Mouse (Mus musculus) neural tube, embryonic 14.5 days (tissue): ENCODE results near the gene Gm43517. TPM values are rescaled to one million over a fixed set of nuclear protein-coding genes. Genes with fewer than 3 reads are reported as not detected.

Source experiments
- ATAC-seq: fragments of 200-750 bp; cut with Nextera tagmentation; 2 replicates; pipeline ENCODE4 v1.8.0; 2017; ENCODE audit warnings: low read depth, mild to moderate bottlenecking, moderate TSS enrichment, moderate library complexity
- H3K27ac ChIP-seq: fragments of 300-500 bp; sonication (generic); 2 replicates; pipeline ENCODE4 v1.5.1; 2014; ENCODE audit warnings: low read depth, mild to moderate bottlenecking, control low read depth, low read length, moderate library complexity, mixed read lengths
- H3K27me3 ChIP-seq: fragments of 300-500 bp; sonication (generic); 2 replicates; pipeline ENCODE4 v1.6.1; 2014; ENCODE audit warnings: low read length; ENCODE audit not compliant: control insufficient read depth, insufficient read depth
- H3K36me3 ChIP-seq: fragments of 300-500 bp; sonication (generic); 2 replicates; pipeline ENCODE4 v1.6.1; 2014; ENCODE audit warnings: low read length, mixed read lengths; ENCODE audit not compliant: control insufficient read depth, insufficient read depth
- H3K4me1 ChIP-seq: fragments of 300-500 bp; sonication (generic); 2 replicates; pipeline ENCODE4 v1.6.1; 2014; ENCODE audit warnings: low read length; ENCODE audit not compliant: control insufficient read depth, insufficient read depth
- H3K4me2 ChIP-seq: fragments of 300-500 bp; sonication (generic); 2 replicates; pipeline ENCODE4 v1.6.1; 2014; ENCODE audit warnings: mild to moderate bottlenecking, low read depth, low read length, control low read depth
- H3K4me3 ChIP-seq: fragments of 300-500 bp; sonication (generic); 2 replicates; pipeline ENCODE4 v1.5.1; 2014; ENCODE audit warnings: low read depth, low read length, control low read depth, mixed read lengths
- H3K9ac ChIP-seq: fragments of 300-500 bp; sonication (generic); replicated peaks from 2 replicates; pipeline ENCODE4 v1.6.1; 2014; ENCODE audit warnings: low read depth, mild to moderate bottlenecking, control low read depth, low read length, mixed read lengths
- H3K9me3 ChIP-seq: fragments of 300-500 bp; sonication (generic); 2 replicates; pipeline ENCODE4 v1.6.1; 2016; ENCODE audit warnings: low read length; ENCODE audit not compliant: control insufficient read depth
- WGBS: fragments of 180-500 bp; shearing (Covaris S2); extraction: QIAGEN DNeasy Blood & Tissue Kit; methylation state at CpG from one replicate; pipeline ENCODE4 v1.1.7; 2014; 5-methylcytosine and 5-hydroxymethylcytosine counted together
- polyA plus RNA-seq: library from polyadenylated mRNA; unstranded; fragments of >200 nt; fragmentation: Nextera tagmentation; extraction: Ambion mirVana; gene quantifications from 2 replicates; pipeline ENCODE4 v1.2.1, GENCODE M21; 2014

The Gm43517 gene
- not detected in 2 replicates for polyA plus RNA-seq

DNA sequence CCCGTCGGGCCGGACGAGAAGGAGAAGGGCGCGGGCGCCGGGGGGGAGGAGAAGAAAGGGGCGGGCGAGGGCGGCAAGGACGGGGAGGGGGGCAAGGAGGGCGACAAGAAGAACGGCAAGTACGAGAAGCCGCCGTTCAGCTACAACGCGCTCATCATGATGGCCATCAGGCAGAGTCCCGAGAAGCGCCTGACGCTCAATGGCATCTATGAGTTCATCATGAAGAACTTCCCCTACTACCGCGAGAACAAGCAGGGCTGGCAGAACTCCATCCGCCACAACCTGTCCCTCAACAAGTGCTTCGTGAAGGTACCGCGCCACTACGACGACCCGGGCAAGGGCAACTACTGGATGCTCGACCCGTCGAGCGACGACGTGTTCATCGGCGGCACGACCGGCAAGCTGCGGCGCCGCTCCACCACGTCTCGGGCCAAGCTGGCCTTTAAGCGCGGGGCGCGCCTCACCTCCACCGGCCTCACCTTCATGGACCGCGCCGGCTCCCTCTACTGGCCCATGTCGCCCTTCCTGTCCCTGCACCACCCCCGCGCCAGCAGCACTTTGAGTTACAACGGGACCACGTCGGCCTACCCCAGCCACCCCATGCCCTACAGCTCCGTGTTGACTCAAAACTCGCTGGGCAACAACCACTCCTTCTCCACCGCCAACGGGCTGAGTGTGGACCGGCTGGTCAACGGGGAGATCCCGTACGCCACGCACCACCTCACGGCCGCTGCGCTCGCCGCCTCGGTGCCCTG, at the start of gene Gm43517:
TSS of gene Gm43517 (plus strand) at position 299 of the 755 bp plus-strand sequence.
- Histone ChIP-seq H3K4me2 (no peak within 1 kb of the TSS; the same call in 1 of the 2 replicates), H3K9me3 (no peaks in the 10 kb centered on the region), H3K4me3 (no peak within 1 kb of the TSS), H3K9ac (no peak within 1 kb of the TSS), H3K4me1 (no peaks in the 10 kb centered on the region), H3K27me3 (peaks cover 63% of the 10 kb centered on the region), H3K27ac (no peak within 1 kb of the TSS), H3K36me3 (no peaks in the 10 kb centered on the region)
- WGBS: under 1% methylated on average over 66 of the region's 75 CpGs
- ATAC-seq: peak; percentile 45

DNA sequence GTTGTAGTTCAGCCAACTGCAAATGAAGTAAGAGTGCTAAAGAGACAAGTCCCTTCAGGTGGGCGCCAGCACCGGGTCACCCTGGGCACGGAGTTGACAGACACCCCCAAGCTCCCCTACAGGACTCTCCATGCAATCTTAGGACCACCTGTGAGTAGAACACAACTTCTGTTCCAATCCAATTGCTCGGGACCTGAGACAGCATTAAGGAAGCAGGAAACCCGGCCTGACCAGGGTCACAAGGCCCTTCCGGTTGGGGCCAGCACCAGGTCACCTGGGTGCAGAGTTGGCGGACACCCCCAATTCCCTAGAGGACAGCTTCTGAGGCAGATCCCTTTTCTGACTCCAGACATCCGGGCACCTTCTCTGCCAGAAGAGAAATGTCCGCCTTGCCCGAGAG, 35.3 kb upstream of the Gm43517 start:
- 93% methylated on average over 10 of the region's 10 CpGs for WGBS
- ATAC-seq: no peak
- Histone ChIP-seq H3K27me3 (no peaks in the 10 kb centered on the region), H3K27ac (no peak overlapping the region), H3K4me1 (no peaks in the 10 kb centered on the region), H3K9ac (no peak overlapping the region), H3K36me3 (no peaks in the 10 kb centered on the region), H3K9me3 (no peaks in the 10 kb centered on the region), H3K4me3 (no peak overlapping the region), H3K4me2 (no peak overlapping the region)

DNA sequence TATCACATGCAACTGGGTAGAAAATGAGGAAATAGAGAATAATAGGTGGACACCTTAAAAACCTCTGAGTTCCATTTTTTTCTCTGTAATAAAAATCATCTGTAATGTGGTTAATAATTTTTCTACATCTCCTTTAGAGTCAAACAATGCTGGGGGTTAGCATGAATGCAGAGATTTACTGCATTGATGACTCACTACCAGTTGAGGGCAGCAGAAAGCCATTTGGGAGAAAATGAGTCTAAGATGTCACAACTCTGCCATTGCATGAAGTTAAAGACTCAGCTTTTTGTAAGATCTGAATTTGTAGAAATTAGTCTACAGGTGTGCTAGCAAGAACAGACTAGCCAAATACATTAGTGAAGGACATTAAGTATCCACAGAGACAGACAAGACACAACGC, 16.0 kb upstream of the Gm43517 start:
- Histone ChIP-seq H3K4me2 (no peak overlapping the region), H3K9me3 (no peaks in the 10 kb centered on the region), H3K27me3 (peaks cover 24% of the 10 kb centered on the region), H3K9ac (no peak overlapping the region), H3K36me3 (no peaks in the 10 kb centered on the region), H3K4me3 (no peak overlapping the region), H3K4me1 (no peaks in the 10 kb centered on the region), H3K27ac (no peak overlapping the region)
- no peak for ATAC-seq
- WGBS: 62% methylated on average over 1 of the region's 1 CpGs

DNA sequence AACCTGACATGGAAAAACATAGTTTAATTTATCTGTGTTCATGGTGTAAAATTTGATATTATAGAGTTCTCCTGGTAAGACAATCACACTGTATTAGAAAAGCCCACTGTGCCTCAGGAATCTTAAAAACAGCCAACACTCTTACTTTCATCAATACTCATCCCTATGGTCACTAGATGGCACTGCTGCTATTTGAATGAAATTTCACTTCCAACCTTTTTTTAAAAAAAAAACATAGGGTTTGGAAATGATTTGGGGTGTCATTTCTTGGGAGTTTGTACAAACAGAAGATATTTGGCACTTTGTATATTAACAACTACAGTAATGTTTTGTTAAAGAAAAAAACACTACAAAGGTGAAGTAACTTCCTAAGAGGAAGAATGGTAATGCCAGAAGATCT, 12.8 kb upstream of the Gm43517 start:
- Histone ChIP-seq H3K27ac (no peak overlapping the region), H3K4me3 (no peak overlapping the region), H3K27me3 (peaks cover 37% of the 10 kb centered on the region), H3K36me3 (no peaks in the 10 kb centered on the region), H3K9me3 (no peaks in the 10 kb centered on the region), H3K9ac (no peak overlapping the region), H3K4me1 (no peaks in the 10 kb centered on the region), H3K4me2 (no peak overlapping the region)
- ATAC-seq: no peak

DNA sequence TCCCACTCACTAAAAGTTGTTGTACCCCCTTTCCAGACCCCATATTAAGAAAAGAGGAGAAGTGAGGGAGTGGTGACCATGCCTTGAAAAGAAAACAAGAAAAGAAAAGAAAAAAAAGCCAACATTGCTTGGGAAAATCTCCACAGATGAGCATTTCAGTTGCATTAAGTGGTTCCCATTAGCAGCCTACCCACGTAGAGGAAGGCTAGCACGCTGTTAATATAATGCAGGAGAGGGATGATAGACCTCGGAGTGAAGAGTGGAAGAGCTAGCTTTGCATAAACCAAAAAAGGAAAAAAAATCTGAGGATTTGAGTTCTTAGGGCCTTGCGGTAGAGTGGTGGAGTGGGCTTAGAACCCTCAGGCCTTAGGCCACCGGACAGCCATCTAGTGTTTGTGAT, 11.8 kb upstream of the Gm43517 start:
- Histone ChIP-seq H3K27me3 (peaks cover 43% of the 10 kb centered on the region), H3K4me3 (no peak overlapping the region)
- no peak for ATAC-seq

DNA sequence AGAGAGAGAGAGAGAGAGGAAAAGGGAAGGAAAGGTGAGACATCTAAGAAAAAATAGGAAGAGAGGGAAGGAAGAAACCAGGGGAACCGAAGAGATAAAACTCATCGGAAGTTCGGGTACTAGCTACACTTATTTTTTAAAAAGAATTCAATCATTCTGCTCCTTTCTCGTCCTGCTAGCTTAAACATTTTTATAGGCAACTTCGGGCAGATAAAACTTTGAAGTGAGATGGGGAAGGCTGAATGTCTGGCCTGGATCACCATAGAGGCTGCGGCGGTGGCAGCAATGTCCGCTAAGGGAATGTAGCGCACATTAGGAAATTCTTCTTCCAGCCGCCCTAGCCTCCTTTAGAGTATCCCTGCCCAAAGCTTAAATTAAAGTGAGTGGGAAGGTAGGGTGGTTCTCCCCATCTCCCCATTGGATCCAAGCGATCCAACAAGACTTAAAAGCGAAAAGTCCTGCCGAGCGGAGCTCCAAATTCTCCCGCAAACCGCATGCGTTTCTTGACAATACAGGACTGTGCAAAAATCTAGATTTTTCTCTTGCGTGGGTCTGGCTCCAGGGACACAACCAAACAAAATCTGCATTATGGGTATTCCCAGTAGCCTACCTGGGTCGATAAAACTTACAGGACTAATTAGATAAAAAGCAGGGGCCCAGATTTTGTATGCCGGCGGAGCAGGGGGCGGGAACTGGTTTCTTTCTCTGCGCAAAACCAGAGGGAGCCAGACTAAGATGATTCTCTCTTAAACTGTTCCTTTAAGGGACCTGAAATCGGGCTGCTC, 11.0 kb upstream of the Gm43517 start:
- Histone ChIP-seq H3K9ac (no peak overlapping the region), H3K9me3 (no peaks in the 10 kb centered on the region), H3K4me1 (no peaks in the 10 kb centered on the region), H3K27ac (no peak overlapping the region), H3K27me3 (peaks cover 52% of the 10 kb centered on the region), H3K4me3 (0 out of 2 replicates have a peak overlapping the region, but pooled peaks have one; percentile 7), H3K4me2 (0 out of 2 replicates have a peak overlapping the region, but pooled peaks have one; percentile 11), H3K36me3 (no peaks in the 10 kb centered on the region)
- ATAC-seq: 0 out of 2 replicates have a peak, but pooled peaks have one; percentile 13
- WGBS: under 1% methylated on average over 24 of the region's 24 CpGs

More for the DNA sequence above, 11.8 kb upstream of the Gm43517 start:
- Histone ChIP-seq H3K4me2 (no peak overlapping the region), H3K9me3 (no peaks in the 10 kb centered on the region), H3K4me1 (no peaks in the 10 kb centered on the region), H3K36me3 (no peaks in the 10 kb centered on the region), H3K9ac (no peak overlapping the region), H3K27ac (no peak overlapping the region)
- 4% methylated on average over 5 of the region's 5 CpGs for WGBS

DNA sequence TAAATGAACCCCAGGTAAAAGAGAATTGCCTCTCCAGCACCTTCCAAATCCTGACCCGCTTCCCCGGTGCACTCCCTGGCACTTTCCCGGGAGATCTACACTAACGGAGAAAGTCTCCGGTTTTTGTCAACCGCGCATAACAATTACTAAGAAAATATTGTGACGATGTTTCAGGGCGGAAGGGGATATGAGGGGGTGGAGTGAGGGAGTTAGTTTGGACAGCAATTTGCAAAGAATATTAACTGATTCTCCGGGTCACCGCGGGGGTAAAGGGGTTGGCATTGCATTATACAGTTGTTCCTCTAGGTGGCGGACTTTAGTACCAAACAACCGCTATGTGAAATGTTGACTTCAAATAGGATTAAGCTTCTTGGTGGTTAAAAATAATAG, 10.4 kb upstream of the Gm43517 start:
- Histone ChIP-seq H3K36me3 (no peaks in the 10 kb centered on the region), H3K9me3 (no peaks in the 10 kb centered on the region), H3K27me3 (peaks cover 58% of the 10 kb centered on the region), H3K9ac (no peak overlapping the region), H3K4me2 (0 out of 2 replicates have a peak overlapping the region, but pooled peaks have one; percentile 11), H3K4me3 (0 out of 2 replicates have a peak overlapping the region, but pooled peaks have one; percentile 7), H3K27ac (no peak overlapping the region), H3K4me1 (no peaks in the 10 kb centered on the region)
- 0% methylated on average over 14 of the region's 14 CpGs for WGBS
- ATAC-seq: peak; percentile 29; the same call in 1 of the 2 replicates

DNA sequence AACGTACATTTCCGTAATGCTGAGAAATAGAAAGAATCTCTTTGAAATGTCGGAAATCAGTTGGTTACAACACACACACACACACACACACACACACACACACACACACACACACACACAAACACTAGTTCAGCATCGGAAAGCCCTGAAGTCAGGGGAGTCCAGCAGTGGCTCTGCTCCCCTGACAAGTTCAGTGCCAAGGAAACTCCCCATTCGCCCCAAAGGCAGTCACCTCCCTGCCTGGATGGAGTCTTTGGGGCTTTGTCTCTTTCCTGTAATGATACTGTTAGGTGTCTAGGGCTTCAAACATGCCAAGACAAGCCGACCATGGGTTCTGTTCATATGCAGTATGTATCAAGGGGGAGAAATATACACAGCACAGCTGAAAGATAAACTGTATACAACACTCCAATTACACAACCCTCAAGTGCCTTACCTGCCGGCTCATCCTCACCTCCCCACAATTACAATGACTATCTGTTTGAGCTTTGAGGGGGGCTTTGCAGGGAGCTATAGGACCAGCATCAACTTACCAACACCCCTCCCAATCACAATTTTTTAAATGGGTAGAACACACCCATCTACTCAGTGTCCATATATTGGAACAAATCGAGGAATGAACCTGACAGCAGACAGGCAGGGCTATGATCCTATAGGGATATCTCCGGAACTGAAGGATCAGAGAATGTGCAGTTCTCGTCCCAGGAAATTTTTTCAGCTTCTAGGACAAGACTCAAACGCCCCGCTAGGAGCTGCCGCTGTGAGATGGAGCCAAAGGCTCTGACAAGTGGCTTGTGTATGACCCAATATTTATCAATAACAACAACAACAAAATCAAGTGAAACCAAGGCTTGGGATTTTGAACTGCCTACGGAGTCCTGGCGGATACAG, 9.3 kb upstream of the Gm43517 start:
- Histone ChIP-seq H3K36me3 (no peaks in the 10 kb centered on the region), H3K27ac (no peak overlapping the region), H3K4me2 (no peak overlapping the region), H3K27me3 (peaks cover 63% of the 10 kb centered on the region), H3K4me3 (no peak overlapping the region), H3K4me1 (no peaks in the 10 kb centered on the region), H3K9ac (no peak overlapping the region), H3K9me3 (no peaks in the 10 kb centered on the region)
- 3% methylated on average over 15 of the region's 15 CpGs for WGBS
- ATAC-seq: no peak
